Mouse (Mus musculus) thymus, adult 2 months (tissue): ENCODE data around the gene Zfp689.

ENCODE experiments used
- CTCF ChIP-seq: fragments of 200-500 bp; IDR thresholded peaks from 2 replicates; pipeline ENCODE4 v1.5.1; 2012; ENCODE audit warnings: mild to moderate bottlenecking, control low read depth, low read length, moderate library complexity, borderline replicate concordance; ENCODE audit not compliant: control insufficient read depth, poor library complexity, insufficient read depth; ENCODE audit errors: extremely low read depth
- POLR2A ChIP-seq: fragments of 200-500 bp; IDR thresholded peaks from 2 replicates; pipeline ENCODE4 v1.6.1; 2012; ENCODE audit warnings: mild to moderate bottlenecking, low read length, control low read depth, moderate library complexity; ENCODE audit not compliant: control insufficient read depth, poor library complexity, insufficient read depth; ENCODE audit errors: extremely low read depth

DNA sequence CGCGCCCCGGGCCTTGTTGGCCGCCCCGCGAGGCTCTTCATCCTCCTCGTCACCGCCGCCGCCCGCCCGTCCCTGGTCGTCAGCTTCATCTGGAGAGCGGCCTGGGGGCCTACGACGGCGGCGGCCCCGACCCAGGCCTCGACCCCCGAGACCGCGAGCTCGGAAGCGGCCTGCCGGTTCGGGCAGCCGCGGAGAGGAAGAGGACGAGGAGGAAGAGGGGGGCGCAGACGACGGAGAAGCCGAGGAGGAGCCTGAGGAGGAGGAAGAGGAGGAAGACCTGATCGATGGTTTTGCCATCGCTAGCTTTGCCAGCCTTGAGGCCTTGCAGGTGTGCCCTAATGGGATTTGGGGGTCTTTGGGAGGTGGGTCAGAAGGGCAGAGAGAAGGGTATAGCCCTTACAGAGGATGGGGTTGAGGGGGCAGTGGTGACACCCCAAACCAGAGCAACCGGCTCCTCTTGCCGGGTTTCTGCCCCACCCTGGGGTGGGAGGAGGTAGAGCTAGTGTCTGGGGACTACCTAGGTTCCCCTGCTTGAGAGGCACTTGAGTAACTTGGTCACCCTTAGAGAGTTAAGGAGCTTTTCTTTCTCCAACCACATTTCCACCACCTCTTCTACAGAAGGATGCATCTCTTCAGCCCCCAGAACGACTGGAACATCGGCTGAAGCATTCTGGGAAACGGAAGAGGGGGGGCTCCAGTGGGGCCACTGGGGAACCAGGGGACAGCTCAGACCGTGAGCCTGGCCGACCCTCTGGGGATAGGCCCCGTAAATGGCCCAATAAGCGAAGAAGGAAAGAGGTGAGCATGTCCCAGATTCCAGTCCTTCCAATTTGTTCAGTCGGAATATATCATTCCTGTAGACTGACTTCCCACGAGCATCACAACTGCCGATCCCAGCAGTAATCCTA, 30.6 kb upstream of the Zfp689 start:
- TF ChIP-seq POLR2A, result no peak
- TF ChIP-seq CTCF, result no peak
